Mouse (Mus musculus) ES-Bruce4 (cell line): ENCODE measurements around the gene Plekhn1. TPM values are rescaled to one million over a fixed set of nuclear protein-coding genes. Genes with fewer than 3 reads are reported as not detected.

ENCODE experiments used
- H3K27ac ChIP-seq: 2 replicates; pipeline ENCODE4 v1.5.1; 2012; ENCODE audit warnings: low read length, inconsistent platforms; ENCODE audit not compliant: insufficient read depth
- H3K27me3 ChIP-seq: 2 replicates; pipeline ENCODE4 v1.6.1; 2012; ENCODE audit warnings: mild to moderate bottlenecking, low read length, inconsistent platforms; ENCODE audit not compliant: control insufficient read depth, poor library complexity, insufficient read depth, severe bottlenecking
- H3K36me3 ChIP-seq: 2 replicates; pipeline ENCODE4 v1.6.1; 2012; ENCODE audit warnings: inconsistent platforms, mild to moderate bottlenecking, low read length, moderate library complexity; ENCODE audit not compliant: control insufficient read depth, poor library complexity, insufficient read depth, severe bottlenecking
- H3K4me1 ChIP-seq: one replicate; pipeline ENCODE4 v1.8.1; 2011; ENCODE audit warnings: low read length; ENCODE audit not compliant: control insufficient read depth, insufficient read depth
- H3K4me3 ChIP-seq: 2 replicates; pipeline ENCODE4 v1.5.1; 2011; ENCODE audit warnings: low read depth, mild to moderate bottlenecking, low read length
- H3K9ac ChIP-seq: 2 replicates; pipeline ENCODE4 v1.6.1; 2012; ENCODE audit warnings: low read depth, mild to moderate bottlenecking, inconsistent platforms; ENCODE audit not compliant: poor library complexity, severe bottlenecking
- H3K9me3 ChIP-seq: replicated peaks from 2 replicates; pipeline ENCODE4 v1.6.1; 2012; ENCODE audit warnings: mild to moderate bottlenecking, low read length, inconsistent platforms; ENCODE audit not compliant: control insufficient read depth, poor library complexity, insufficient read depth, severe bottlenecking
- CTCF ChIP-seq: IDR thresholded peaks from one replicate; pipeline ENCODE4 v1.8.1; 2011; ENCODE audit warnings: low read depth, low read length
- EP300 ChIP-seq: IDR thresholded peaks from 2 replicates; pipeline ENCODE4 v1.6.1; 2011; ENCODE audit warnings: low read depth, low read length; ENCODE audit not compliant: insufficient read depth
- POLR2A ChIP-seq: IDR thresholded peaks from one replicate; pipeline ENCODE4 v1.8.1; 2011; ENCODE audit warnings: low read length; ENCODE audit not compliant: insufficient read depth
- polyA plus RNA-seq: library from polyadenylated mRNA; stranded (reverse); fragments of >200 nt; gene quantifications from 2 replicates; pipeline ENCODE4 v1.2.4, GENCODE M21; 2011; ENCODE audit warnings: low read depth; ENCODE audit not compliant: missing spikeins, insufficient read depth, insufficient read length

Plekhn1 gene
- polyA plus RNA-seq, 1 experiment = 19.1 TPM

- no peaks in the 10 kb centered on the region for H3K27me3 ChIP-seq
- H3K27ac ChIP-seq = no peak overlapping the region
- no peak overlapping the region for H3K9ac ChIP-seq
- no peak for TF ChIP-seq EP300
- TF ChIP-seq CTCF = no peak
- TF ChIP-seq POLR2A = no peak
- no peak overlapping the region for H3K4me3 ChIP-seq
- no peaks in the 10 kb centered on the region for H3K4me1 ChIP-seq
- H3K36me3 ChIP-seq = peaks cover 29% of the 10 kb centered on the region
- H3K9me3 ChIP-seq = peaks cover 6% of the 10 kb centered on the region
Observed at GRCm38 (mm10) chr4:156251081-156251480, 16.4 kb upstream of the Plekhn1 start.

GRCm38 (mm10) chr4:156249567-156249966 is 14.9 kb upstream of the Plekhn1 start:
- Histone ChIP-seq H3K4me3 (no peak overlapping the region), H3K4me1 (no peaks in the 10 kb centered on the region), H3K9ac (no peak overlapping the region), H3K27me3 (no peaks in the 10 kb centered on the region), H3K27ac (no peak overlapping the region), H3K36me3 (peaks cover 43% of the 10 kb centered on the region), H3K9me3 (peaks cover 6% of the 10 kb centered on the region)
- TF ChIP-seq POLR2A (no peak), EP300 (no peak), CTCF (no peak)

- Histone ChIP-seq H3K27ac (no peak overlapping the region), H3K27me3 (no peaks in the 10 kb centered on the region), H3K9ac (peak overlapping the region; percentile 93), H3K9me3 (no peaks in the 10 kb centered on the region), H3K36me3 (peaks cover 44% of the 10 kb centered on the region), H3K4me3 (peak overlapping the region; percentile 90), H3K4me1 (no peaks in the 10 kb centered on the region)
- TF ChIP-seq POLR2A (no peak), EP300 (no peak), CTCF (no peak)
Observed at GRCm38 (mm10) chr4:156236651-156237447, 2.2 kb upstream of the Plekhn1 start.

DNA sequence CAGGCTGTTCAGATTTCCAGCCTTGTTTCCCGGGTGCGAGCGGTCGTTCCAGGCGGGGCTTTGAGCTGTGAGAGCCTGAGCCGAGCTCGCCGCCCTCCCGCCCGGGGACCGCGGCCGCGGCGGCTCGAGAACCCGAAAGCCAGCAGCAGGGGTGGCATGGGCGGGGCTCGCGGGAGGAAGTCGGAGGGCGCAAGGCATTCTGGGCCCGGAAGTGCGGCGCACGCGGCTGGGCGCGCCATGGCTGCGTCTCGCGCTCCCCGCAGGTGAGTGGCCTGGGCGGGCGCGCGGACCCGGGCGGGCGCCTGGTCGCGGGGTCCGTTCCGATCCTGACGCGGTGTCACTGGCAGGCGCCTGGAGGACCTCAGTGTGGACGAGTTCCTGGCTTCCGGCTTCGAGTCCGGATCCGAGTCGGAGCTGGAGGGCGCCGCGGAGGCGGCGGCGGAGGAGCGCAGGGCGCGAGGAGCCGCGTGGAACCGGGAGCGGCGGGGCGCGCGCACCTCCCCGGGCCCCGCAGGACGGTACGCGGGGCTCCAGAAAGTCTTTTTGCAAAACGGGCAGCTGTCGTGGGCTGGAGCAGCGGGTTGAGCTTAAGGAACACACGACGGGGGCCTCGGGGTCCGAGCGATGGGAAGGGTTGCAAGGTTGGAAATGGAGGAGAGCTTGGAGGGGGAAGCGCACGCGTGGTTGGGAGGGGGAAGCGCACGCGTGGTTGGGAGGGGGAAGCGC is 1.3 kb upstream of the Plekhn1 start, which contains the start of gene Noc2l:
Gene Noc2l, plus strand, starts transcription at position 203 of the 726 bp plus-strand sequence.
- peaks cover 36% of the 10 kb centered on the region for H3K36me3 ChIP-seq
- H3K9ac ChIP-seq = peak within 1 kb of the TSS; percentile 93
- H3K4me3 ChIP-seq = peak within 1 kb of the TSS; percentile 90
- TF ChIP-seq POLR2A (peak; percentile 22), CTCF (no peak), EP300 (peak; percentile 64; the same call in 1 of the 2 replicates)
- H3K4me1 ChIP-seq = no peaks in the 10 kb centered on the region
- peak within 1 kb of the TSS; percentile 93 for H3K27ac ChIP-seq
- no peaks in the 10 kb centered on the region for H3K27me3 ChIP-seq
- H3K9me3 ChIP-seq = no peaks in the 10 kb centered on the region

DNA sequence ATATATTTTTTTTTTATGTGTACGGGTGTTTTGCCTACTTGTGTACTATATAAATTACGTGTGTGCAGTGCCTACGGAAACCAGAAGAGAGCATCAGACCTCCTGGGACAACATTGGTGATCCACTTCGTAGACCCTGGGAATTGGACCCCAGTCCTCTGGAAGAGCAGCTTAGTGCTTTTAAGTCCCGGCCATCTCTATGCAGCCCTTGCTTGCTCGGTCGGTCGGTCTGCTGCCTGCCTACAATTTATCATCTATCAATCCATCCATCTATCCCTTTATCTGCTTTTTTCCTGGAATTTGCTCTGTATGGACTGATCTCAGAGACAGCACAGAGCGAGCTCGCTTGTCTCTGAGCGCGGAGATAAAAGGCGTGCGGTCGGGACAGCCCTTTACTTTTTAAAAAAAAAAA is 708 bp upstream of the Plekhn1 start:
- no peaks in the 10 kb centered on the region for H3K9me3 ChIP-seq

DNA sequence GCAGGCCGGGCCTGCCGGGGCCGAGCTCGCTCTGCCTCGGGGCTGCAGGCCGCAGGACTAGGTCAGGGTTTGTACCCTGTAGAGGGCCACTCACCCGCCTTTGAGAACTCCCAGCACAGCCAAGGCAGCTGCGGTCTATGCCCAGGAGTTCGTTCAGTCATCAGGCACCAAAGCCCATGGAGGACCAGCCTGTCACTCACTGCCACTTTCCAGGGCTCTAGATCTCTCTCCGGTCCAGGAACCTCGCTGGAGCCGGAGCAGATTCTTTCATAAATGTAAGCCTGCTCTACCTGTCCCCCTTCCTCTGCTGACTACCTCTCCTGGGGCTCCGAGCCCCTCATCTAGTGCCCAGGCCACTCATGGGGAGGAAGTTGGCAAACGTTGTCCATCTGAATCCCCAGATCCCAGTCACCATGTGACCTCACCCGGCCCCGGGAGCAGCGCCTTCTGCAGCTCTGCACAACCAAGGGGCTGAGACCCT is 596 bp downstream of the Plekhn1 start:
- Histone ChIP-seq H3K36me3 (peaks cover 16% of the 10 kb centered on the region), H3K4me1 (no peaks in the 10 kb centered on the region), H3K4me3 (peak overlapping the region; percentile 82), H3K27me3 (no peaks in the 10 kb centered on the region), H3K9me3 (no peaks in the 10 kb centered on the region), H3K27ac (no peak overlapping the region), H3K9ac (peak overlapping the region; percentile 68)
- TF ChIP-seq POLR2A (no peak), CTCF (no peak), EP300 (no peak)

More for the DNA sequence above, 708 bp upstream of the Plekhn1 start:
- Histone ChIP-seq H3K36me3 (peaks cover 30% of the 10 kb centered on the region), H3K9ac (peak overlapping the region; percentile 93), H3K27ac (no peak overlapping the region), H3K4me1 (no peaks in the 10 kb centered on the region), H3K4me3 (peak overlapping the region; percentile 78), H3K27me3 (no peaks in the 10 kb centered on the region)
- TF ChIP-seq POLR2A (no peak), CTCF (no peak), EP300 (no peak)
